Mouse (Mus musculus): ENCODE measurements around the gene Adgrf3. TPM values are rescaled to one million over a fixed set of nuclear protein-coding genes. Genes with fewer than 3 reads are reported as not detected.
A peak's percentile ranks its signal among the peaks of the same experiment; 100 is the strongest.

Adgrf3 gene
- polyA plus RNA-seq, 1 experiment from 2014 or later = 0.33 TPM

- no peak overlapping the region for H3K9ac ChIP-seq
- no peaks in the 10 kb centered on the region for H3K9me3 ChIP-seq
- no peaks in the 10 kb centered on the region for H3K27me3 ChIP-seq (replicated peaks)
- H3K4me3 ChIP-seq (replicated peaks) = no peak overlapping the region
- no peak overlapping the region for H3K4me2 ChIP-seq
- H3K27ac ChIP-seq = no peak overlapping the region
- ATAC-seq (ENCODE audit: insufficient read depth, low FRiP score, low read depth) = no peak
- no peaks in the 10 kb centered on the region for H3K36me3 ChIP-seq
- peaks cover 9% of the 10 kb centered on the region; the same call in 1 of the 2 replicates for H3K4me1 ChIP-seq
- 81% methylated on average over 6 of the region's 6 CpGs for whole genome bisulfite sequencing
Measured at GRCm38 (mm10) chr5:30159601-30160000, 45.9 kb downstream of the Adgrf3 start.

DNA sequence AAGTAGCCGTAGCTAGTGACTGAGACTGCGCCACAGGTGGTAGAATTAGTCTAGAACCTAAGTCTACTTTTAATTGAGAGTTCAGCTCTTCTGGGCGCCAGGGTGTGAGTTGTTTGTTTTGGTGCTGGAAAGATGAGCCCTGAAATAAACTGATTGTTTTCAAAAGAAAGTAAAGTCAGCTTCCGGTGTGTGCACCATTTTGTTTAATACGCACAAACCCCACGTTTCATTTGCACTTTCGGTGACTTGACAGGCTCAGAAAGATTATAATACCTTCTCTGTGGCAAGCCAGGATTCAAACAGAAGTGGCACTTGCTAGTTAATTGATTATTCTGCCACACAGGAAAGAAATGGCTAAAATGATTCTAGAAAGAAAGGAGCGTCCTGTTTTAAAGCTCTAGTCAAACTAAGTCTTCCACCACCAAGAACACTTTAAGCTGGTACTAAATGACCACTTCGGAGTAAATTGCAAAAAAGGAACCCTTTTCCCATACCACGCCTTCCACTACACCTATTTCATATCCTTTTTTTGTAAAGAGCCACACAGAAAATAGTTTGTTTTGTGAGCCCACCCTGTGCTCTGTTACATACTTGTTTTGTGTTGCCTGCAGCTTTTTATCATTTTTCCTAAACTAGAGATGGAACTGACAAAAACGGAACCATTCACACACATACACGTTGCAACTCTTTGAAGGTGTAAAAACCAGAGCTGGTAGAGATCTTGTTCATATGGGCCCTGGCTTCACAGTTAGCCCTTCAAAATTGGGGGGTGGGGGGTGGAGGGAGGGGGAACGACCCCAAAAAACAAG lies 49.5 kb downstream of the Adgrf3 start:
- H3K9me3 ChIP-seq = no peaks in the 10 kb centered on the region
- peaks cover 13% of the 10 kb centered on the region; the same call in 1 of the 2 replicates for H3K4me1 ChIP-seq
- H3K4me3 ChIP-seq (replicated peaks) = peak overlapping the region; percentile 98
- peak overlapping the region; percentile 69 for H3K4me2 ChIP-seq
- peak overlapping the region; percentile 86 for H3K9ac ChIP-seq
- no peaks in the 10 kb centered on the region for H3K36me3 ChIP-seq
- no peak for ATAC-seq (ENCODE audit: insufficient read depth, low FRiP score, low read depth)
- H3K27me3 ChIP-seq (replicated peaks) = no peaks in the 10 kb centered on the region
- WGBS = 21% methylated on average over 13 of the region's 13 CpGs
- peak overlapping the region; percentile 91 for H3K27ac ChIP-seq

DNA sequence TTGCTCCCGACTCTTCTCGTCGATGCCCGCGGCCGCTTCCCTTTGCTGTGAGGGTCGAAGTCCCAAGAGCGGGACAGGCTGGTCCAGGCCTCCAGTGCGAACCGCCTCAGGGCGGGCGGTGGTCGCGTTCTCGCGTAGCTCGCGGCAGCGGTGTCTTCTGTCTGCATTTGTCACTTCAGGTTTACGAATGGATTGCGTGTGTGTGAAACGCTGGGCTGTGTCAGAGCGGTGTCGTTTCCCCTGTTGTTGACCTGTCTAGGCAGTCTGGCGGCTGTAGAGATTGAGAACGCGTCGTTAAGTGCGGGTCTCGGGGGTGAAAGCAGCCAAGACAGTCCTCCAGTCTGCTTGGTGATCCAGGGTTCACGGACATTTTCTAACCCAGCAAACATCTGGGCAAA lies 50.1 kb downstream of the Adgrf3 start:
- Histone ChIP-seq H3K4me3 (replicated peaks) (peak overlapping the region; percentile 98), H3K36me3 (no peaks in the 10 kb centered on the region), H3K9me3 (no peaks in the 10 kb centered on the region), H3K4me1 (peaks cover 13% of the 10 kb centered on the region; the same call in 1 of the 2 replicates), H3K27me3 (replicated peaks) (no peaks in the 10 kb centered on the region), H3K4me2 (peak overlapping the region; percentile 69), H3K9ac (peak overlapping the region; percentile 86), H3K27ac (peak overlapping the region; percentile 91)
- ATAC-seq (ENCODE audit: insufficient read depth, low FRiP score, low read depth) = peak; percentile 37
- WGBS = 0% methylated on average over 31 of the region's 31 CpGs

- Histone ChIP-seq H3K4me1 (peaks cover 13% of the 10 kb centered on the region; the same call in 1 of the 2 replicates), H3K27me3 (replicated peaks) (no peaks in the 10 kb centered on the region), H3K27ac (peak within 1 kb of the TSS; percentile 91), H3K9ac (peak within 1 kb of the TSS; percentile 86), H3K9me3 (no peaks in the 10 kb centered on the region), H3K36me3 (no peaks in the 10 kb centered on the region), H3K4me3 (replicated peaks) (peak within 1 kb of the TSS; percentile 98), H3K4me2 (peak within 1 kb of the TSS; percentile 69)
- ATAC-seq (ENCODE audit: insufficient read depth, low FRiP score, low read depth) = peak; percentile 90
- under 1% methylated on average over 53 of the region's 53 CpGs for WGBS
Measured at GRCm38 (mm10) chr5:30154474-30155394, 50.8 kb downstream of the Adgrf3 start, which contains the start of the genes Hadha and Hadhb. TSS of gene Hadha (minus strand) at chr5:30155162. TSS of gene Hadhb (plus strand) at chr5:30155248.

DNA sequence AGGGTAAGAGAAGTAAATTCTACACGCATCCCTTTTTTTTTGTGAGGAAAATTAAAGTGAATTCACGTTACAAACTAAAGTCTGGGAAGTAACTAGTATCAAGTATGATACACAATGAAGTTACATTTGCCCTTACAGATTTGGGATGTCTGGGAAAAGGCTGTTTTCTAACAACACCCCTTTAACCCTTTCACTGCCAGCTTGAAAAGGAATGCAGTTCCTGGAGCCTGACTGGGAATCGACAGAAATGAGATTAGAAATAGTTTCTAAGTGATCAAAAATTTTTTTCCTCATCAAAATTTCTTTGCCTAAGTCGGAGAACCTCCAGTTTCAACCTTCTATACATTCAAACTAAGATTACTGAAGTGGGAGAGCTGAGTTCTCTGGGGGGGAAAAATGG lies 51.5 kb downstream of the Adgrf3 start:
- Histone ChIP-seq H3K27ac (peak overlapping the region; percentile 91; the same call in 1 of the 2 replicates), H3K4me1 (peaks cover 13% of the 10 kb centered on the region; the same call in 1 of the 2 replicates), H3K9me3 (no peaks in the 10 kb centered on the region), H3K4me2 (peak overlapping the region; percentile 69), H3K36me3 (no peaks in the 10 kb centered on the region), H3K27me3 (replicated peaks) (no peaks in the 10 kb centered on the region), H3K9ac (peak overlapping the region; percentile 86; the same call in 1 of the 2 replicates), H3K4me3 (replicated peaks) (peak overlapping the region; percentile 98)
- 14% methylated on average over 4 of the region's 4 CpGs for WGBS
- no peak for ATAC-seq (ENCODE audit: insufficient read depth, low FRiP score, low read depth)

GRCm38 (mm10) chr5:30153222-30153621 lies 52.3 kb downstream of the Adgrf3 start:
- no peak overlapping the region for H3K27ac ChIP-seq
- ATAC-seq (ENCODE audit: insufficient read depth, low FRiP score, low read depth) = no peak
- H3K36me3 ChIP-seq = no peaks in the 10 kb centered on the region
- no peak overlapping the region for H3K4me2 ChIP-seq
- H3K9ac ChIP-seq = no peak overlapping the region
- H3K4me1 ChIP-seq = peaks cover 13% of the 10 kb centered on the region; the same call in 1 of the 2 replicates
- no peaks in the 10 kb centered on the region for H3K27me3 ChIP-seq (replicated peaks)
- no peaks in the 10 kb centered on the region for H3K9me3 ChIP-seq
- no peak overlapping the region for H3K4me3 ChIP-seq (replicated peaks)
- 72% methylated on average over 2 of the region's 2 CpGs for WGBS

- H3K4me3 ChIP-seq (replicated peaks) = no peak overlapping the region
- no peaks in the 10 kb centered on the region for H3K36me3 ChIP-seq
Measured at GRCm38 (mm10) chr5:30152413-30152812, 53.1 kb downstream of the Adgrf3 start.

DNA sequence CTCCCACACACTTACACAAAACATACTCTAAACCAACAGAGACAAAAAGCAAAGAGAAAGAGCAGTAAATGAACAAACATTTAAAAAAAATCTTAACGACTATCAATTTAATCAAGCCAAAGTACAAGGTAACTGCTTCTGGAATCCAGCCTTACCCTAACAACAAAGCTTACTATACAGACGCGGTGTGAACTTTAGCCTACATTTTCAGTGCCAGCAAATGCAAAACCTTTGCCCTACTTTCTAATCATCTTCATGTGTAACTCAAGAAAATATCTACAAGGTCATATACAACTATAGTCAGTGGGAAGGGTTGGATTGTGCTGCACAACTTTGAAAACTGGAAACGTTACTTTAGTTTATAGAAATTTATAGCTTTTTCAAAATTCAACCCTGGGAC lies 53.5 kb downstream of the Adgrf3 start:
- Histone ChIP-seq H3K4me2 (no peak overlapping the region), H3K4me3 (replicated peaks) (no peak overlapping the region), H3K27me3 (replicated peaks) (no peaks in the 10 kb centered on the region), H3K36me3 (no peaks in the 10 kb centered on the region), H3K4me1 (peaks cover 11% of the 10 kb centered on the region; the same call in 1 of the 2 replicates), H3K9me3 (no peaks in the 10 kb centered on the region), H3K27ac (peak overlapping the region; percentile 46; the same call in 1 of the 2 replicates), H3K9ac (no peak overlapping the region)
- no peak for ATAC-seq (ENCODE audit: insufficient read depth, low FRiP score, low read depth)
- 64% methylated on average over 4 of the region's 4 CpGs for WGBS

More at GRCm38 (mm10) chr5:30152413-30152812, 53.1 kb downstream of the Adgrf3 start:
- Histone ChIP-seq H3K9ac (no peak overlapping the region), H3K4me2 (no peak overlapping the region), H3K27me3 (replicated peaks) (no peaks in the 10 kb centered on the region), H3K27ac (no peak overlapping the region), H3K9me3 (no peaks in the 10 kb centered on the region), H3K4me1 (peaks cover 13% of the 10 kb centered on the region; the same call in 1 of the 2 replicates)
- no peak for ATAC-seq (ENCODE audit: insufficient read depth, low FRiP score, low read depth)
- WGBS = 72% methylated on average over 1 of the region's 1 CpGs

GRCm38 (mm10) chr5:30148133-30148920 lies 57.2 kb downstream of the Adgrf3 start:
- no peak for ATAC-seq (ENCODE audit: insufficient read depth, low FRiP score, low read depth)
- no peak overlapping the region for H3K27ac ChIP-seq
- no peak overlapping the region for H3K9ac ChIP-seq
- peaks cover 14% of the 10 kb centered on the region for H3K36me3 ChIP-seq
- H3K27me3 ChIP-seq (replicated peaks) = no peaks in the 10 kb centered on the region
- no peak overlapping the region for H3K4me3 ChIP-seq (replicated peaks)
- H3K9me3 ChIP-seq = no peaks in the 10 kb centered on the region
- no peak overlapping the region for H3K4me2 ChIP-seq
- 0 out of 2 replicates have a peak, but pooled peaks cover 5% of the 10 kb centered on the region for H3K4me1 ChIP-seq
- 83% methylated on average over 5 of the region's 5 CpGs for WGBS

- H3K9me3 ChIP-seq = no peaks in the 10 kb centered on the region
- H3K27me3 ChIP-seq (replicated peaks) = no peaks in the 10 kb centered on the region
- WGBS = 86% methylated on average over 6 of the region's 6 CpGs
- H3K4me1 ChIP-seq = 0 out of 2 replicates have a peak, but pooled peaks cover 5% of the 10 kb centered on the region
- H3K4me3 ChIP-seq (replicated peaks) = no peak overlapping the region
- no peak overlapping the region for H3K4me2 ChIP-seq
- H3K9ac ChIP-seq = no peak overlapping the region
- no peak for ATAC-seq (ENCODE audit: insufficient read depth, low FRiP score, low read depth)
- no peak overlapping the region for H3K27ac ChIP-seq
- H3K36me3 ChIP-seq = peaks cover 19% of the 10 kb centered on the region
Measured at GRCm38 (mm10) chr5:30146526-30146925, 59.0 kb downstream of the Adgrf3 start.

All from stomach, embryonic 15.5 days (tissue).